Mouse (Mus musculus): Measurements from ENCODE around the gene Vill. TPM values are rescaled to one million over a fixed set of nuclear protein-coding genes. Genes with fewer than 3 reads are reported as not detected.

Vill gene
- polyA plus RNA-seq, 1 experiment, result 7.9 TPM

DNA sequence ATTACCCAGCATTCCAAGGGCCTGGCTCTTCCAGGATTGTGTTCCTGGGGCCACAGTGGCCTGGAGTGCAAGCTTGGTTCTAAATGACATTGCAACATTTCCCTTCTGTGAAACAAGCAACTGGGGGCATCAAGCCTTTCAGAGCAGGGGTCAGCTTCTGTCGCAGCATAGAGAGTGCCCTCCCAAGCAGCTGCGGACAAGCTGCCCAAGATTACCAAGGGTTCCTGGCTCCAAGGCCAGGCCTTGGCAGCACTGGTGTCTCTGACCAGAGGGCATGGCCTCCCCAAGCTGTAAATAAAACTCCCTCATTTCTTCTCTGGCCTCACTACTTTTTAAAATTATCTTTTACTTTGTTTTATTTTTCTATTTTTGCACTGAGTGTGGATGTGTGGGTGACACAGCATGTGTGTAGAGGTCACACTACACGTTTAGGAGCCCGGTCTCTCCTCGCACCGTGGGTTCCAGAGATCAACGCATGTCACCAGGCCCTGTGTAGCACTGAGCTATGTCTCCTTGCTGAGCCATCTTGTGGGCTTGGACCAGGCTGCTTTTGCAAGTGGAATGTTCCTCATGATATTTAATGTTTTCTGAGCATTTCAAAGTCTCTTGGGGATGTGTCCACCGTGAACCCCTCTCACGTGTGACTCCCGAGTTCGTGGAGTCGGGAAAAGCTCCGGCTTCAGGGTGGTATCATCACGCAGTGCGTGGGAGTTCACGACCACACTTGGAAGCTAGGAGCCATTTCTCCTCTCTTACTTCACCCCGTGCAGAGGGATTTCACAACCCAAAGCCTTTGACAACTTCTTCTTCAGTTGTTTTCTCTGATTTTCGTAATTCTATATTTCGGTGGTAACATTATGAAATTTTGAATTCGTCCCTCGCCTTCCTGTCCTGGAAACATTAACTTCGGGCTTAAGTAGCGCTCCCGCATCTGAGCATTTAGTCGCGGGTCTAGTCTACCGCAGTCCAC is 24.1 kb upstream of the Vill start:
- H3K27ac ChIP-seq (ENCODE audit: control insufficient read depth, insufficient read depth, low read length), result no peak overlapping the region

GRCm38 (mm10) chr9:119029568-119029967 is 23.0 kb upstream of the Vill start:
- 88% methylated on average over 7 of the region's 7 CpGs for WGBS
- peak; percentile 51 for DNase-seq
- Histone ChIP-seq H3K36me3 (ENCODE audit: control insufficient read depth, insufficient read depth, low read length) (no peaks in the 10 kb centered on the region), H3K27me3 (ENCODE audit: control insufficient read depth, insufficient read depth, low read length) (no peaks in the 10 kb centered on the region), H3K27ac (ENCODE audit: control insufficient read depth, insufficient read depth, low read length) (no peak overlapping the region), H3K4me1 (replicated peaks; ENCODE audit: control insufficient read depth, insufficient read depth, low read length) (no peaks in the 10 kb centered on the region), H3K4me3 (ENCODE audit: control insufficient read depth, insufficient read depth, low read length) (no peak overlapping the region)
- TF ChIP-seq POLR2A (IDR thresholded peaks at IDR 0.05; ENCODE audit: control insufficient read depth, extremely low read depth, insufficient read depth, low read length, poor library complexity) (no peak), CTCF (IDR thresholded peaks at IDR 0.05; ENCODE audit: borderline replicate concordance, control insufficient read depth, extremely low read depth, insufficient read depth, low read length, poor library complexity) (peak; percentile 84)

More for the DNA sequence above, 24.1 kb upstream of the Vill start:
- Histone ChIP-seq H3K36me3 (ENCODE audit: control insufficient read depth, insufficient read depth, low read length) (no peaks in the 10 kb centered on the region), H3K4me1 (replicated peaks; ENCODE audit: control insufficient read depth, insufficient read depth, low read length) (no peaks in the 10 kb centered on the region), H3K27me3 (ENCODE audit: control insufficient read depth, insufficient read depth, low read length) (no peaks in the 10 kb centered on the region), H3K4me3 (ENCODE audit: control insufficient read depth, insufficient read depth, low read length) (no peak overlapping the region)
- TF ChIP-seq CTCF (IDR thresholded peaks at IDR 0.05; ENCODE audit: borderline replicate concordance, control insufficient read depth, extremely low read depth, insufficient read depth, low read length, poor library complexity) (no peak), POLR2A (IDR thresholded peaks at IDR 0.05; ENCODE audit: control insufficient read depth, extremely low read depth, insufficient read depth, low read length, poor library complexity) (no peak)
- 95% methylated on average over 27 of the region's 27 CpGs for WGBS
- DNase-seq, result no peak

GRCm38 (mm10) chr9:119031038-119031437 is 21.5 kb upstream of the Vill start:
- Histone ChIP-seq H3K27ac (ENCODE audit: control insufficient read depth, insufficient read depth, low read length) (no peak overlapping the region), H3K4me3 (ENCODE audit: control insufficient read depth, insufficient read depth, low read length) (no peak overlapping the region), H3K4me1 (replicated peaks; ENCODE audit: control insufficient read depth, insufficient read depth, low read length) (peaks cover 5% of the 10 kb centered on the region), H3K36me3 (ENCODE audit: control insufficient read depth, insufficient read depth, low read length) (no peaks in the 10 kb centered on the region), H3K27me3 (ENCODE audit: control insufficient read depth, insufficient read depth, low read length) (no peaks in the 10 kb centered on the region)
- no peak for DNase-seq
- WGBS, result 95% methylated on average over 4 of the region's 4 CpGs
- TF ChIP-seq CTCF (IDR thresholded peaks at IDR 0.05; ENCODE audit: borderline replicate concordance, control insufficient read depth, extremely low read depth, insufficient read depth, low read length, poor library complexity) (no peak), POLR2A (IDR thresholded peaks at IDR 0.05; ENCODE audit: control insufficient read depth, extremely low read depth, insufficient read depth, low read length, poor library complexity) (no peak)

DNA sequence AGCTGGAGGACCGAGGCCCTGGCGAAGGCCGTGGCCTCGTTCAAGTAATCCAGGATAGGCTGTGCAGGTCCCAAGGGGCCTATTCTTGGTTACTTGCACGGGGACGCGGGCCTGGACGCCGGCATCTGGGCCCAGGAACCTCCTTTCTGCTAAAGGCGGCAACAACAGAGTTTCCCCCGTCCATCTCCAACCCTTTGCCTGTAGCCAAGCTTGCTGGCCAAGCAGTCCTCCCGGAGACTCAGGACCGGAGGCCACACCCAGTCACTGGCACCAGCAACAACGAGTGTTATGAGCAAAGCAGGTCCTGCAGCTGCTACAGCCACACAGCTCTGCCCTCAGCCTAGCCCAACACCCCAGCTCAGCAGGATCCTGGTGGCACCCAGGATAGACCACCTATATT is 20.8 kb upstream of the Vill start:
- DNase-seq, result no peak
- Histone ChIP-seq H3K36me3 (ENCODE audit: control insufficient read depth, insufficient read depth, low read length) (no peaks in the 10 kb centered on the region), H3K27ac (ENCODE audit: control insufficient read depth, insufficient read depth, low read length) (no peak overlapping the region), H3K4me3 (ENCODE audit: control insufficient read depth, insufficient read depth, low read length) (no peak overlapping the region), H3K4me1 (replicated peaks; ENCODE audit: control insufficient read depth, insufficient read depth, low read length) (peaks cover 6% of the 10 kb centered on the region), H3K27me3 (ENCODE audit: control insufficient read depth, insufficient read depth, low read length) (no peaks in the 10 kb centered on the region)
- no peak for TF ChIP-seq POLR2A (IDR thresholded peaks at IDR 0.05; ENCODE audit: control insufficient read depth, extremely low read depth, insufficient read depth, low read length, poor library complexity)
- TF ChIP-seq CTCF (IDR thresholded peaks at IDR 0.05; ENCODE audit: borderline replicate concordance, control insufficient read depth, extremely low read depth, insufficient read depth, low read length, poor library complexity), result no peak
- WGBS, result 94% methylated on average over 14 of the region's 14 CpGs

DNA sequence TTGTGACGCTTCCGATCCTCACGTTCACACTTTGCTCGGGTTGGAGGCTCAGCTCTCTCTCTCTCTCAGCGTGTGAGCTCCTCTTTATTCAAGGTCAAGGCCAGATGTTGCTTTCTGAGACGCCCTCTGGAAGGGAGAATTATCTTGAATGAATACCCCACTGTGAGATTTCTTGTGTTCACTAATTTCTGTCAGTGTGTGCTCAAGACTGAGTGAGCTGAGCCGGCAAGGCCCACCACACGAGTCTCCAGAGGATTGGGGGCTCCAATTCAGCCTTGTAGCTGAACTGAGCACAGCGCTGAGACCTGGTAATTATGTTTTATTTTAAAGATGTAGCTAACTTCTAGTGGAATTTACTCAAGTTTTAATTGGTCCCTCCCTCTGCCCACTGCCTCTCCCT is 20.0 kb upstream of the Vill start:
- no peak for DNase-seq
- Histone ChIP-seq H3K4me1 (replicated peaks; ENCODE audit: control insufficient read depth, insufficient read depth, low read length) (peaks cover 6% of the 10 kb centered on the region), H3K27ac (ENCODE audit: control insufficient read depth, insufficient read depth, low read length) (no peak overlapping the region), H3K4me3 (ENCODE audit: control insufficient read depth, insufficient read depth, low read length) (no peak overlapping the region), H3K27me3 (ENCODE audit: control insufficient read depth, insufficient read depth, low read length) (no peaks in the 10 kb centered on the region), H3K36me3 (ENCODE audit: control insufficient read depth, insufficient read depth, low read length) (no peaks in the 10 kb centered on the region)
- TF ChIP-seq POLR2A (IDR thresholded peaks at IDR 0.05; ENCODE audit: control insufficient read depth, extremely low read depth, insufficient read depth, low read length, poor library complexity) (no peak), CTCF (IDR thresholded peaks at IDR 0.05; ENCODE audit: borderline replicate concordance, control insufficient read depth, extremely low read depth, insufficient read depth, low read length, poor library complexity) (no peak)
- 97% methylated on average over 9 of the region's 9 CpGs for WGBS

- no peak overlapping the region for H3K27ac ChIP-seq (ENCODE audit: control insufficient read depth, insufficient read depth, low read length)
- WGBS, result 94% methylated on average over 19 of the region's 19 CpGs
These were observed 19.3 kb upstream of the Vill start for GRCm38 (mm10) chr9:119033111-119033921.

More at GRCm38 (mm10) chr9:119033111-119033921, 19.3 kb upstream of the Vill start:
- peaks cover 6% of the 10 kb centered on the region for H3K4me1 ChIP-seq (replicated peaks; ENCODE audit: control insufficient read depth, insufficient read depth, low read length)
- DNase-seq, result no peak
- TF ChIP-seq POLR2A (IDR thresholded peaks at IDR 0.05; ENCODE audit: control insufficient read depth, extremely low read depth, insufficient read depth, low read length, poor library complexity), result no peak
- TF ChIP-seq CTCF (IDR thresholded peaks at IDR 0.05; ENCODE audit: borderline replicate concordance, control insufficient read depth, extremely low read depth, insufficient read depth, low read length, poor library complexity), result no peak
- H3K36me3 ChIP-seq (ENCODE audit: control insufficient read depth, insufficient read depth, low read length), result no peaks in the 10 kb centered on the region
- no peak overlapping the region for H3K4me3 ChIP-seq (ENCODE audit: control insufficient read depth, insufficient read depth, low read length)
- no peaks in the 10 kb centered on the region for H3K27me3 ChIP-seq (ENCODE audit: control insufficient read depth, insufficient read depth, low read length)

Measured in thymus, adult 2 months (tissue).